Mouse (Mus musculus): ENCODE results near the gene Ttc9b.

- no peak for TF ChIP-seq CTCF (conservative IDR thresholded peaks at IDR 0.05; ENCODE audit: low read length)
- TF ChIP-seq POU5F1 (IDR thresholded peaks at IDR 0.05; ENCODE audit: borderline replicate concordance, low read length) = no peak
- no peak for TF ChIP-seq NANOG (IDR thresholded peaks at IDR 0.05; ENCODE audit: borderline replicate concordance, low read length)
Observed at GRCm38 (mm10) chr7:27655545-27655944, 1.8 kb downstream of the Ttc9b start.

All from E14TG2a.4 (cell line).